Mouse (Mus musculus): Measurements from ENCODE around the gene Usp50. TPM values are rescaled to one million over a fixed set of nuclear protein-coding genes. Genes with fewer than 3 reads are reported as not detected.

The Usp50 gene
- polyA plus RNA-seq, 1 experiment from 2014 or later: 1.3 TPM

DNA sequence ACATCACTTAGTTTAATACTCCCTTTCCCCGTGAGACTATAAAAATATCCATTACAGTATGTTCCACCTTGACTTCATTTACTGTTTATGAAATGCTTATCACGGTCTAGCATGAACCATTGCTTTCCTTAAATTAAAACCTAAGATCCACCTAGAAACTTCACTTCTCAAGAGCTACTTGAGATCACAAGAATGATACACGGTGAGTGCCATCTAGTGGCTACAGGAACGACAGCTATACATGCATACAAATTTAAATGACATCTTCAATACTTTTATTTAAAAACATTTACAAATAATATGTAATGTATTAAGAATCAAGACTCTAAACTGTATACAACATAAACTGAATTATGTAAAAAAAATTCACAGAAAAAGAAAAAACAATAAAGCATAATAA, 119.8 kb downstream of the Usp50 start:
- no peak overlapping the region for H3K27ac ChIP-seq (replicated peaks)
- H3K36me3 ChIP-seq (replicated peaks): 0 out of 2 replicates have a peak, but pooled peaks cover 7% of the 10 kb centered on the region
- WGBS (ENCODE audit: insufficient replicate concordance): 36% methylated on average over 4 of the region's 4 CpGs
- peaks cover 5% of the 10 kb centered on the region for H3K4me1 ChIP-seq (replicated peaks)
- no peak overlapping the region for H3K4me3 ChIP-seq (replicated peaks)
- H3K27me3 ChIP-seq: no peaks in the 10 kb centered on the region
- H3K4me2 ChIP-seq: no peak overlapping the region
- no peak overlapping the region for H3K9ac ChIP-seq
- H3K9me3 ChIP-seq (replicated peaks): no peaks in the 10 kb centered on the region
- no peak for ATAC-seq (ENCODE audit: insufficient read depth)

Other genes with a start within 250 kb of the Usp50 start
- gene Slc27a2, start 231.1 kb downstream of the Usp50 start, polyA plus RNA-seq (2015; fragmentation: Nextera tagmentation; extraction: Ambion mirVana): 108 and 125 TPM in 2 replicates
- 7.3 and 7.8 TPM in 2 replicates for gene Hdc, start 164.2 kb downstream of the Usp50 start, polyA plus RNA-seq (2015; fragmentation: Nextera tagmentation; extraction: Ambion mirVana)
- gene Gabpb1, start 107.1 kb downstream of the Usp50 start, polyA plus RNA-seq (2015; fragmentation: Nextera tagmentation; extraction: Ambion mirVana): 21.9 and 23.2 TPM in 2 replicates
- 17.5 and 19.5 TPM in 2 replicates for gene Usp8, start 76.1 kb downstream of the Usp50 start, polyA plus RNA-seq (2015; fragmentation: Nextera tagmentation; extraction: Ambion mirVana)
- gene Trpm7, start 92.8 kb upstream of the Usp50 start, polyA plus RNA-seq (2015; fragmentation: Nextera tagmentation; extraction: Ambion mirVana): 18.6 and 20.0 TPM in 2 replicates
- 20.0 and 25.3 TPM in 2 replicates for gene Sppl2a, start 149.8 kb upstream of the Usp50 start, polyA plus RNA-seq (2015; fragmentation: Nextera tagmentation; extraction: Ambion mirVana)
- gene Ap4e1, start 225.2 kb upstream of the Usp50 start, polyA plus RNA-seq (2015; fragmentation: Nextera tagmentation; extraction: Ambion mirVana): 3.9 and 4.4 TPM in 2 replicates